Mouse (Mus musculus): ENCODE measurements around the gene Olfr827. TPM values are rescaled to one million over a fixed set of nuclear protein-coding genes. Genes with fewer than 3 reads are reported as not detected.

The Olfr827 gene
- not detected in 2 replicates for polyA plus RNA-seq (2016; fragmentation: Nextera tagmentation; extraction: Ambion mirVana)

DNA sequence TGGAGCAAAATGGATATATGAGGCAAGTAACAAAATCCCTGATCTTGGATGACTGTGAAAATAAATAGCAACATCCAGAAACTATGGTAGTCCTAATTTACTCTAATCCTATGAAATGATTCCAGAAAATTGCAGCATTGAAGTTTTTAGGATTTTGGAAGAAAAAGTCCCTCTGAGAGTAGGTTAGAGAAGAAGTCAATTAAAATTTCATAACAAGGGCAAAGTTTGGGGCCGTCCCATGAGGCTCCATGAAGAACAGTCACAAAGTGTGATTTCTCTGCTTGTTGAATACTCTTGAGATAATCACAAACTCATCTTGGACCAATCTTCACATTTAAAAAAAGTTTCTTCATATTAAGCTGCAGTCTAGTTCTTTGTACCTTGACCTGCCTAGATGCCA, at the start of gene Olfr827:
Olfr827 (minus strand) TSS at position 101 of the 400 bp plus-strand sequence.
- H3K4me1 ChIP-seq: no peaks in the 10 kb centered on the region
- 67% methylated on average over 1 of the region's 1 CpGs for WGBS (ENCODE audit: insufficient replicate concordance)

DNA sequence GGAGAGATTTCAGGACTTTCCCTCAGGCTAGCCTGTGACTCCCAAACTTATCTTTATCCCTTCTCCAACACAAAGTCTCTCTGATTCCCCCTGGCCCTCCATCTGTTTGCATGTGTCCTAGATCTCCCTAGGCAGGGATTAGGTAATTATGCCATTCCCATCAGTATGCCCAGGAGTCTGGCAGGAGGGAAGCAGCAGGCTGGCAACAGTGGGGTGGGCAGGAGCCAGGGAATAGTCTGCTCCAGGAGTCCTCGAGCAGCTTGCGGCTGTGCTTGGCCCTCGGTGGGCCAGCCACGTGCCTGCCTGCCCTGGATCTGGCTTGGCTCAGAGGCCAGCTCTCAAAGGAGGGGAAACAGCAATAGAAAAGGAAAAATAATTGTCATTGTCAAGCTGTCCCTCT, 49.0 kb upstream of the Olfr827 start:
- no peaks in the 10 kb centered on the region for H3K36me3 ChIP-seq
- H3K4me1 ChIP-seq: no peaks in the 10 kb centered on the region
- 51% methylated on average over 4 of the region's 4 CpGs for WGBS (ENCODE audit: insufficient replicate concordance)
- no peak overlapping the region for H3K27ac ChIP-seq
- no peaks in the 10 kb centered on the region for H3K27me3 ChIP-seq (replicated peaks)
- no peak for ATAC-seq
- H3K9me3 ChIP-seq (replicated peaks): no peaks in the 10 kb centered on the region
- no peak overlapping the region for H3K9ac ChIP-seq
- no peak overlapping the region for H3K4me2 ChIP-seq
- no peak overlapping the region for H3K4me3 ChIP-seq

More for the DNA sequence above, at the start of gene Olfr827:
- H3K36me3 ChIP-seq: no peaks in the 10 kb centered on the region
- H3K27ac ChIP-seq: no peak within 1 kb of the TSS
- no peak within 1 kb of the TSS for H3K4me3 ChIP-seq
- no peaks in the 10 kb centered on the region for H3K27me3 ChIP-seq (replicated peaks)
- H3K9me3 ChIP-seq (replicated peaks): no peaks in the 10 kb centered on the region
- no peak within 1 kb of the TSS for H3K9ac ChIP-seq
- H3K4me2 ChIP-seq: no peak within 1 kb of the TSS
- ATAC-seq: no peak

DNA sequence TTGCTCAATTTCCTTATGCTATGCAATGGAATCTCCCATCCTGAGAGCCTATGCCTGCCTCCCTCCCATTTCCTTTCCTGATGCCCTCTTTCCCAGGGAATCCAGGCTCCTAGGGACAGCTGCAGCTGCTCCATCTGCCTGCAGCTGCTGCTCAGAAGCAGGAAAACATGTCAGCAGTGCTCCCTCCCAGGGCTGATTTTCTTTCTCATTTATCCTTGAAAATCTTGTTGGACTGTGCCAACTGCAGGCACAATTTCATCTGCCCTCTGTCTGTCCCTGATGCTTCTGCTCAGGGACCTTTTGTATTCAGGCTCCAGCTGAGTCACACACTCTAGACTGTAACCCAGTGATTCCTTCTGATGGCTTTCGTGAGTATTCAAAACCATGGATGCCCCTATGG, 45.3 kb upstream of the Olfr827 start:
- no peak overlapping the region for H3K4me3 ChIP-seq
- H3K27ac ChIP-seq: no peak overlapping the region
- no peak overlapping the region for H3K4me2 ChIP-seq
- no peaks in the 10 kb centered on the region for H3K9me3 ChIP-seq (replicated peaks)
- 67% methylated on average over 1 of the region's 1 CpGs for WGBS (ENCODE audit: insufficient replicate concordance)
- no peak for ATAC-seq
- no peaks in the 10 kb centered on the region for H3K36me3 ChIP-seq
- no peak overlapping the region for H3K9ac ChIP-seq
- H3K27me3 ChIP-seq (replicated peaks): no peaks in the 10 kb centered on the region
- no peaks in the 10 kb centered on the region for H3K4me1 ChIP-seq

DNA sequence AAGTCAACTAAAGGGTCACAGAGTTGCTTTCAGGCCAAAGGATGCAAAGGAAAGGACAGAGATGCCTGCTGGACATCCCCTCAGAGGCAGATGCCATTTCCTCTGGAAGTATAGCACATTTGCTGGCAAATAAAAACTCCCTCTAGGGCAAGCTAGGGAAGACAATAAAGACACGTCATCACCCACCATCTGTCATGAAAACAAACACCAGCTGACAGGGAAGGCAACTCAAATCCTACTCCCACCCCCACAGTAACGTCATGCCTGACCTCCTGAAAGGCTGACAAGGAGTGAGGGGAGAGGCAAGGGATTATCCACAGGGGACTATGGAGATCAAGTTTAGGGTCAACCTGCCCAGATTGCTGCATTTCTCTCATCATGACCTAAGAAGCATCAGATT, 30.1 kb upstream of the Olfr827 start:
- Histone ChIP-seq H3K4me3 (no peak overlapping the region), H3K9ac (no peak overlapping the region), H3K4me1 (no peaks in the 10 kb centered on the region), H3K36me3 (no peaks in the 10 kb centered on the region), H3K27ac (no peak overlapping the region), H3K4me2 (no peak overlapping the region), H3K9me3 (replicated peaks) (no peaks in the 10 kb centered on the region), H3K27me3 (replicated peaks) (no peaks in the 10 kb centered on the region)
- no peak for ATAC-seq
- 11% methylated on average over 2 of the region's 2 CpGs for whole genome bisulfite sequencing (ENCODE audit: insufficient replicate concordance)

DNA sequence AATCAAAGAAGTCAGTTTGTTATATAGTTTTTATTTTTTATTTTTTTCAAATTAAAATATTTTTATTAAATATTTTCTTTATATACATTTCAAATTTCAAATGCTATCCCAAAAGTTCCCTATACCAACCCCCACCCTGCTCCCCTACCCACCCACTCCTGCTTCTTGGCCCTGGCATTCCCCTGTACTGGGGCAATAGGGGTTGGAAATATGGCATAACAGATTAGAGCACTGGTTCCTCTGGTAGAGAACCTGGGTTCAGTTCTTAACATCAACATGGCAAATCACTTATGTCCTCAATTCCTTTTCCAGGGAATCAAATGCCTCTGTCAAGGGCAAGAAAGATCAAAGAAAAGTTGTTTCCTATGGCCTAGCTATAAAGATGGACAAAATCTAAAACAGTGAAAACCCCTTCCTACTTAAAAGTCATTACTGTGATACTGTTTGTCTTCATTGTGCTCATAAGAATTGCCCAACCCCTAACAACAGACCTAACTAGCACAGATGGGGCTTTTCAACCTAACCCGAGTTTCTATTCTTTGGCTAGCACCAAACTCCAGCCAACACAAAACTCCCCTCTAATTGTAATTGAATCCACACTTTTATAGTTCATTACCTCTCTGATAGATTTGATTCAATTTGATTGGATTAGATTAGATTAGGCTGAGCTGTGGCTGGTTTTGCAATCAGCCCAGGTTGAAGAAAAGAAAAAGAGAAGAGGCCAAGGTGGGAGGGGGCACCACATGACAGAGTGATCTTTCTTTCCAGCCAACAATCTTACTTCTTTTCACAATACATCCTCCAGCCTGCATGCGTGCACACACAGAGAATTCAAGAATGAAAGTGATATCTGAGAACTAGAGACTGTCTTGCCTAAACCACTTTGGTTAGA, 24.4 kb upstream of the Olfr827 start:
- H3K4me3 ChIP-seq: no peak overlapping the region
- no peaks in the 10 kb centered on the region for H3K27me3 ChIP-seq (replicated peaks)
- 51% methylated on average over 2 of the region's 2 CpGs for WGBS (ENCODE audit: insufficient replicate concordance)
- H3K4me1 ChIP-seq: no peaks in the 10 kb centered on the region
- no peak for ATAC-seq
- H3K27ac ChIP-seq: no peak overlapping the region
- H3K9ac ChIP-seq: no peak overlapping the region
- no peaks in the 10 kb centered on the region for H3K36me3 ChIP-seq
- no peak overlapping the region for H3K4me2 ChIP-seq
- no peaks in the 10 kb centered on the region for H3K9me3 ChIP-seq (replicated peaks)

DNA sequence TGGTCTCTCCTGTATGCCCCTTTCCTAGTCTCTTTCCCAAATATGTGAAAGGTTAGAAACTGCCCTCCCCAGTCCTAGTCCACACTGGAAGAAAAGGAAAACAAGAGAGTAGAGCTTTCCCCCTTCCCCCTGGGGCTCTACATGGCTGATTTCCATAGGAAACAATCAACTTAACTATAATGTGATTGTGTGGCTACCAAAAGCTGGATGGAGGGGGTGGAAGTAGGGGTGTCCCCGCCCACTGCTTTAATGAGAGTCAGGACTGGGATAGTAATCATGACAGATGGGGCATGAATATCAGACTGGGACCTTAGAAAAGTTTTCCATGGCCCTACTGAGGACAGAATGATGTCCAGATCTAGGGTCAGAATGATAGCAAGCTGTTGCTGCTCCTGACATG, 20.4 kb upstream of the Olfr827 start:
- H3K9ac ChIP-seq: no peak overlapping the region
- H3K4me3 ChIP-seq: no peak overlapping the region
- no peaks in the 10 kb centered on the region for H3K9me3 ChIP-seq (replicated peaks)
- H3K27ac ChIP-seq: no peak overlapping the region
- no peaks in the 10 kb centered on the region for H3K27me3 ChIP-seq (replicated peaks)
- H3K36me3 ChIP-seq: no peaks in the 10 kb centered on the region
- ATAC-seq: no peak
- H3K4me1 ChIP-seq: no peaks in the 10 kb centered on the region
- no peak overlapping the region for H3K4me2 ChIP-seq
- 18% methylated on average over 1 of the region's 1 CpGs for WGBS (ENCODE audit: insufficient replicate concordance)

DNA sequence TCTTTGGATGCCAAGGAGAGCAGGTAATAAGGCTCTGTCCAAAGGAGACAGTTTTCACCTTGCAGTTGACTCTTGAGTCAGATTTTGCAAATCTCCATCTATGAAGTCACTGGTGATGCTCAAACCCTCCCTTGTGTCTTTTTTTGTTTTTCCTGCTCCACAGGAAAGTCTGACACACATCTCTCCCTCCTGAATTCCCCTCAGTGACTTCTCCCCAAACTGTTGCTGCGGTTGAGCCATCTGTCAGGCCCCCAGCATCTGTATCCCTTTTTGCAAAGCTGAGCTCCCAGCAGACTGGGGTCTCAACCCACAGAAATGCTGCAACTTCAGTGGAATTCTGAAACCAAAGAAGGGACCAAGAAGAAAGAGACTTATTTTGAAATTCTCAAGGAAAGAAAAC, 17.9 kb upstream of the Olfr827 start:
- Histone ChIP-seq H3K9me3 (replicated peaks) (no peaks in the 10 kb centered on the region), H3K36me3 (no peaks in the 10 kb centered on the region), H3K4me3 (no peak overlapping the region), H3K27me3 (replicated peaks) (no peaks in the 10 kb centered on the region), H3K9ac (no peak overlapping the region), H3K27ac (no peak overlapping the region), H3K4me1 (no peaks in the 10 kb centered on the region), H3K4me2 (no peak overlapping the region)
- ATAC-seq: no peak
- 56% methylated on average over 1 of the region's 1 CpGs for WGBS (ENCODE audit: insufficient replicate concordance)

DNA sequence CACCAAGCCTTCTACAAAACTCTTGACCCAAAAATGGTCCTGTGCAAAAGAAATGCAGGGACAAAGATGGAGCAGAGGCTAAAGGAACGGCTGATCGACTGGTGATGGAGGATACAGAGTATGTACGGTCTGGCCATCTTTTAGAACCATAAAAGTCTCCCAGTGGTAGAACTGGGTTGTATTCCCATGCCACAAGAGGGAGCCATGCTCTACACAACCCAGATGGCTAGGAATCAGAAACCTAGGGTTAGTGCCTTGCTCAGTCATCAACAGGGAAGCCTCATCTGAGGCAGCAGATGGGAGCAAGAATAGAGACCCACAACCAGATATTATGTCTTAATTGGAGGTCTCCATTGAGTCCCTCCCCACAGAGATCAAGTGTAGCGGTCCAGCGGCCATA, 15.4 kb upstream of the Olfr827 start:
- 63% methylated on average over 5 of the region's 5 CpGs for WGBS (ENCODE audit: insufficient replicate concordance)
- H3K4me3 ChIP-seq: no peak overlapping the region
- H3K9me3 ChIP-seq (replicated peaks): no peaks in the 10 kb centered on the region

DNA sequence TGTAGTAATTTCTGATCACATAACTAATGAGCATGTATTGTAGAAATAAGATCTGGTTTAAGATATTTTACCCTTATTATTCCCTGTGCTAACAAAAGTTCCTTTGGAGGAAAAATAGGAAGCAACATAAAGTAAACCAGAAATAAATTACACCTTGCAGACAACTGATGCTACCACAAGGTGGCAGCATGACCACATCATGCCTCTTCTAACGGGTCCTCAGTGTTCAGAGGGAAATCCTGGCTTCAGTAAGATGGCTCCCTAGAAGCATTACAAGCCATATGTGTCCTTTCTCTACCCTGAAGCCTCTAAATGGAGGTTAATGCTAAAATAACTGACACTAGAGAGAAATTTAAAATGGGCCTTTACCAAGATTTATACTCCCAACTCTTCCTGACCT, 14.0 kb upstream of the Olfr827 start:
- peak; percentile 40; the same call in 1 of the 2 replicates for ATAC-seq

More for the DNA sequence above, 15.4 kb upstream of the Olfr827 start:
- H3K4me1 ChIP-seq: no peaks in the 10 kb centered on the region
- no peak overlapping the region for H3K27ac ChIP-seq
- ATAC-seq: no peak
- H3K4me2 ChIP-seq: no peak overlapping the region
- no peaks in the 10 kb centered on the region for H3K36me3 ChIP-seq
- H3K9ac ChIP-seq: no peak overlapping the region
- no peaks in the 10 kb centered on the region for H3K27me3 ChIP-seq (replicated peaks)

DNA sequence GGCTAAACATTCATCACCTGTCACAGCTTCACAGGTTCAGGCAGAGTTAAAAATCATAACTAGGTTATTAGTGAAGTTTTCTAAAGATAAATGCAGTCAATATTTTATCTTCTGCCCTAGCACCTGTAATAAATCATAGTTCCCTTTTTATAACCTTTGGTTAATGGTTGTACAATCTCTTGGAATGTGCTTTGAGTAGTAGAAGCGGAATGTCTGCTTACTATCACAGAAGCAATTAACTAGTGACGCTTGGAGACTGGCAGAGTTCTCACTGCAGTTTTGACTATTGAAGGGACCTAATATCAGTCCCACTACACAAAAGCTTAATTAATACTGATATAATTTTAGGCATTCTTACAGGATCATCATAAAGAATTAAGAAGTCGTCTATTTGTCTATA, 10.8 kb upstream of the Olfr827 start:
- Histone ChIP-seq H3K9me3 (replicated peaks) (no peaks in the 10 kb centered on the region), H3K4me3 (no peak overlapping the region), H3K36me3 (no peaks in the 10 kb centered on the region), H3K9ac (no peak overlapping the region), H3K4me1 (no peaks in the 10 kb centered on the region), H3K27me3 (replicated peaks) (no peaks in the 10 kb centered on the region), H3K4me2 (no peak overlapping the region), H3K27ac (no peak overlapping the region)
- no peak for ATAC-seq
- WGBS (ENCODE audit: insufficient replicate concordance): 63% methylated on average over 3 of the region's 3 CpGs

More for the DNA sequence above, 14.0 kb upstream of the Olfr827 start:
- H3K4me2 ChIP-seq: no peak overlapping the region
- no peaks in the 10 kb centered on the region for H3K36me3 ChIP-seq
- WGBS (ENCODE audit: insufficient replicate concordance): 4% methylated on average over 1 of the region's 1 CpGs
- H3K9me3 ChIP-seq (replicated peaks): no peaks in the 10 kb centered on the region
- H3K27ac ChIP-seq: no peak overlapping the region
- H3K4me1 ChIP-seq: no peaks in the 10 kb centered on the region
- no peak overlapping the region for H3K4me3 ChIP-seq
- no peak overlapping the region for H3K9ac ChIP-seq
- no peaks in the 10 kb centered on the region for H3K27me3 ChIP-seq (replicated peaks)

DNA sequence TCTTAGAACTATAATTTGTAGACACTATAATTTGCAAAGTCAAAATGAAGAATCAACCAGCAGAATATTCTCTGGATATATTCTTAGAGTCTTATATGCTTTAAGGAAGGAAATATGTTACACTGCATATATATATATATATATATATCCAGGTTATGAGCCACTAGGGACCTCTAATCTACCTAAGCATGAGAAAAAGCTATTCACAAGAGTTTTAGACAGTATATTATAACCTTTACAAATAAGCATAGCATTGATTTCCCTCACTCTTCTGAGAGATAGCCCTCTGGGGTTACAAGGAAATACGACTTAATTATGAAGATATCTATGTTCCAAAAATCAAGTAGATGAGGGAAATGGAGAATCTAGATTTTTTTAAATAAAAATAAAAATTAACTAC, 30.1 kb downstream of the Olfr827 start, which contains the start of gene Olfr826:
Olfr826 (minus strand) TSS at position 101 of the 400 bp plus-strand sequence.
- no peak within 1 kb of the TSS for H3K4me3 ChIP-seq
- no peak within 1 kb of the TSS for H3K9ac ChIP-seq
- no peaks in the 10 kb centered on the region for H3K27me3 ChIP-seq (replicated peaks)
- H3K9me3 ChIP-seq (replicated peaks): no peaks in the 10 kb centered on the region
- no peak within 1 kb of the TSS for H3K27ac ChIP-seq
- no peaks in the 10 kb centered on the region for H3K4me1 ChIP-seq
- H3K4me2 ChIP-seq: no peak within 1 kb of the TSS
- 65% methylated on average over 1 of the region's 1 CpGs for WGBS (ENCODE audit: insufficient replicate concordance)
- no peaks in the 10 kb centered on the region for H3K36me3 ChIP-seq
- ATAC-seq: no peak

DNA sequence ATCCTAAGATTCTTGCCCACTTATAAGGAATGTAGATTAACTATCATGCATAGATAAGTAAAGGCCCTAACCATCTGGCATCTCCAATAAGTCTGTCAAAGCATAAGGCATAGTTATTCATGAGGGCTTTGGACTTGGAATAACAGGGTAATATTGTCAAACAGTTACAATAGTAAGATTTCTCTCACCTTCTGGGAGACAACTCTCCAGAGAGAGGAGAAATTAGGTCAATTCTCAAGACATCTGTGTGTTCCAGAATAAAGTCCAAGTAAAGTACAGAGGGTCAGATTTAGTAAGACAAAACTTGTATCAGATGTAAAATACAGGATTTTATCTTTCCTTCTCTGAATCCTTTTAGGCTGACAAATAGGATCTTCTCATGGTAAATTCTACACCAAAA, 47.5 kb downstream of the Olfr827 start, which contains the start of gene Olfr825:
Olfr825 (minus strand) TSS at position 101 of the 400 bp plus-strand sequence.
- no peak within 1 kb of the TSS for H3K4me2 ChIP-seq
- H3K4me3 ChIP-seq: no peak within 1 kb of the TSS
- H3K27me3 ChIP-seq (replicated peaks): no peaks in the 10 kb centered on the region
- no peaks in the 10 kb centered on the region for H3K4me1 ChIP-seq
- no peaks in the 10 kb centered on the region for H3K36me3 ChIP-seq
- no peak within 1 kb of the TSS for H3K27ac ChIP-seq
- no peak within 1 kb of the TSS for H3K9ac ChIP-seq
- no peak for ATAC-seq
- H3K9me3 ChIP-seq (replicated peaks): peaks cover 3% of the 10 kb centered on the region; the same call in 1 of the 2 replicates
